Mouse (Mus musculus): ENCODE data around the gene Rybp. TPM values are rescaled to one million over a fixed set of nuclear protein-coding genes. Genes with fewer than 3 reads are reported as not detected.

The Rybp gene
- total RNA-seq, 2 experiments from 2014 or later, result 4.3 to 5.0 TPM

GRCm38 (mm10) chr6:100288730-100289035 lies 1.4 kb upstream of the Rybp start:
- intact Hi-C loops (cut with DNase I), result loop anchor here (5.0 to 10.0 kb wide), 4 partner anchors 124 to 486 kb away; no protein-coding TSS in a partner anchor
- DNase-seq, result no peak

GRCm38 (mm10) chr6:100288016-100288729 lies 888 bp upstream of the Rybp start:
- peak in 1 of 2 experiments; percentile 18 for DNase-seq
- intact Hi-C loops (cut with DNase I), result loop anchor here (5.0 to 10.0 kb wide), 4 partner anchors 123 to 486 kb away; no protein-coding TSS in a partner anchor

DNA sequence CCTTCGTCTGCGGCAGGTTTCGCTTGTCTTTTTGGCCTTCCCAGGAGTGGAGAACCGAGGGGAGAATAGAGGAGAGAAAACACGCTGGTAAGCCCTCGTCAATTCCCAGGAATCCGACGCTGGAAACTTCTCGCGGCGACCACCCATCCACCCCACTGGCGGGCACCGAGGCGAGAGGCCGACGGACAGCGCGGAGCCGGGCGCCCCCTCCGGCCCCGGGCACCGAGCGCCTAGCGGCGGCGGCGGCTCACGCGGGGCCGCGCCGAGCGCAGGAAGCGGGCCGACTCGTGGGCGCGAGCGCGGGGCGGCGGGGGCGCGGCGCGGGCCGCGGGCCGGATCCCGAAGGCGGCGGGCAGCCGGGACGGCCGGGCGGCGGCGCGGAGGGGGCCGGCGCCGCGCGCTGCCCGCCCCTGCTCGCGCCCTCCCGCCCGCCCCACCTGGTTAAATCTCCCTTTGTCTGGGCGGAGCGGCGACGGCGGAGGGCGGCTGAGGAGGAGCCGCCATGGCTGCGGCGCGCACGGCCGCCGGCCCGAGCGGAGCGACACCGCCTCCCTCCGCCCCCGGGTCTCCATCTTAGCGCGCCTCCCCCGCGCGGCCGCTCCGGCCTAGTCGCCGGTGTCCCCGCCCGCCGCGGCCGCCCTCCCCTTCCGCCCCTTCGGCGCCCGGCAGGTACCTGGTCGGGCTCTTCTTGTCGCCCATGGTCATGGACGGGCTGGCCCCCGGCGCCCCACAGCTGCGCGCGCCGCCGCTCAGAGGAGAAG lies 532 bp downstream of the Rybp start:
- intact Hi-C loops (cut with DNase I), result loop anchor here (2.0 to 10.0 kb wide), 5 partner anchors 40 to 484 kb away; no protein-coding TSS in a partner anchor
- peak; percentile 65 to 70 for DNase-seq

- intact Hi-C loops (cut with DNase I), result loop anchor here (2.0 to 10.0 kb wide), 5 partner anchors 41 to 484 kb away; no protein-coding TSS in a partner anchor
- DNase-seq, result no peak
Measured at GRCm38 (mm10) chr6:100285985-100286572, 1.2 kb downstream of the Rybp start.

GRCm38 (mm10) chr6:100278841-100279240 lies 8.4 kb downstream of the Rybp start:
- intact Hi-C loops (cut with DNase I), result no loop called here
- no peak for DNase-seq

DNA sequence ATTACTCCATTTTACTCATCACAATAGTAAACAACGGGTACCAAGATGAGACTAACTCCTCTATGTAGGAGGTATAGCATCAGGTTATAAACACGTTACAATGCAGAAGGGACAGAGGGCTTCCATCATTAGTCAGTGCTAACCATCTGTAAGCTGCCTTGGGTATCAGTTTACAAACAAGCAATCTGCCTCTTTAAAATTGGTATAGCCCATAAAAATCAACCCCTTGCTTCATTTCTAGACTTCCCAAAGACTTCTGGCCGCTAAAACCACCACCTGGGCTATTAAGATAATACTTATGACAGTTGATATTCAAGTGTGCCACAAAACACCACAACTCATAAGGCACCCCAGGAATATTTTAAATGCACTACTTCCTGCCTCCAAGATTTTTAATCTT lies 10.9 kb downstream of the Rybp start:
- intact Hi-C loops (cut with DNase I), result no loop called here
- DNase-seq, result no peak

- no peak for DNase-seq
- intact Hi-C loops (cut with DNase I), result no loop called here
Measured at GRCm38 (mm10) chr6:100275643-100276042, 11.6 kb downstream of the Rybp start.

DNA sequence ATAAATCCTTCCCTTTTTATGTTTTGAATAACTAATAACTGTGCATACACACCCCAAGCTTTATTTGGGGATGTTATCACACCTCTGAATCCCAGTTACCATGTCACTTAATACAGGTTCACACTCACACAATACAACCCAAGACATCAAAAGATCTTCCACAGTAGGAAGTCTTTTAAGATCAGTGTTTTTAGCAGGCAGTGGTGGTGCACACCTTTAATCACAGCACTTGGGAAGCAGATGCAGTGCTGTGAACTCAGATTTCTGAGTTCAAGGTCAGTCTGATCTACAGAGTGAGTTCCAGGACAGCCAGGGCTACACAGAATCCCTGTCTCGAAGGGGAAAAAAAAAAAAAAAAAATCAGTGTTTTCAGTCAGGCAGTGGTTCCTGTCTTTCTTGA lies 13.7 kb downstream of the Rybp start:
- intact Hi-C loops (cut with DNase I), result no loop called here

DNA sequence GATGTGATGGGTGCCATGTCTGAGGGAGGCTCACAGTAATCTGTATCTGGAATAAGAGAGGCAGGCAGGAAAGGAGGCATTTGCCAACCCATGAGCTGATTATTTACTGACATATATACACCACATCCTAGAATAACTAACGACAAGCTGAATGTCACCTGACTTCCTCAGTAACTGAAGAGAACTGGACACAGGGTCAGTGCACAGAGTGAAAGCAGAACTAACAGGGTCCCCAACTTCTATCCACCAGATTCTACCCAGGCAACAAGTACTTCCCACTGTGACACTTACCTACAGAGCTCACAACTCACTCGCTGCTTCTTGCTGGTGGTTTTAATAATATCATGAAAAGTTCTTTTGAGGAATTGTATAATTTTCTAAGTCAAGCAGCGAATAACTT lies 15.3 kb downstream of the Rybp start:
- no peak for DNase-seq
- intact Hi-C loops (cut with DNase I), result no loop called here

More for the DNA sequence above, 13.7 kb downstream of the Rybp start:
- DNase-seq, result no peak

DNA sequence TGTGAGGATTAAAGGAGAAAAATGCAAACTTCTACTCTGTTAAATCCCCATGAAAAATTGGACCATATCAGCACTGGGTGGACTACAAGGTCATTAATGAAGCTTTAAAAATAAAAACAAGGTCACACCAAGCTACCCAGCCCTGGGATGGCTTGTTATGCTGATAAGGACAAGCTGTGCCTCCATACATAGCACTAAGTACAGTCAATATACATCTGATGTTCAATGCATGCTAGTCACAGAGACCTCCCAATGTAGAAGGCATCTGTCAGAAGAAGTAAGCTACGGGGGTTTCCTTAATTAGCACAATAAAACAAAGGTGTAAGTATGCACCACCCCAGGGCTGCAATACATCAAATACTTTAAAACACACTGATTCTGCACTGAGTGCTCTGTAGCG lies 16.5 kb downstream of the Rybp start:
- no peak for DNase-seq
- intact Hi-C loops (cut with DNase I), result no loop called here

GRCm38 (mm10) chr6:100259607-100260006 lies 27.7 kb downstream of the Rybp start:
- no peak for DNase-seq
- intact Hi-C loops (cut with DNase I), result no loop called here

DNA sequence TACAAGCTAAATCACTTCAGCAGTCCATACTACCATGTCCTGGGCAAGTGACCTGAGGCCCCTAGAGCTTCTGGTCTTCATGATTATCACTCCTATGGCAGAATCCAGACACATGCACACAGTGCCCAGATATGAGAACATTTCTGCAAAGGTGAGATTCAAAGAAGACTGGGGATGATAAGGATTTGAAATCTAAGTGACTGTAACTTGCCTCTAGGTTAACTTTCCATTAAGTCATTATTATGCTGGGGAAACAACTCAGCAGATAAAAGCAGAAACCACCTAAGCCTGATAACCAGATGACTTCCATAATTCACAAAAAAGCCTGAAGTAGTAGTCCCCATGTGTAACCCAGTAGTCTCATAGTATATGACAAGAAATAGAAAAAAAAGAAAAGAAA lies 29.0 kb downstream of the Rybp start:
- intact Hi-C loops (cut with DNase I), result no loop called here
- DNase-seq, result no peak

DNA sequence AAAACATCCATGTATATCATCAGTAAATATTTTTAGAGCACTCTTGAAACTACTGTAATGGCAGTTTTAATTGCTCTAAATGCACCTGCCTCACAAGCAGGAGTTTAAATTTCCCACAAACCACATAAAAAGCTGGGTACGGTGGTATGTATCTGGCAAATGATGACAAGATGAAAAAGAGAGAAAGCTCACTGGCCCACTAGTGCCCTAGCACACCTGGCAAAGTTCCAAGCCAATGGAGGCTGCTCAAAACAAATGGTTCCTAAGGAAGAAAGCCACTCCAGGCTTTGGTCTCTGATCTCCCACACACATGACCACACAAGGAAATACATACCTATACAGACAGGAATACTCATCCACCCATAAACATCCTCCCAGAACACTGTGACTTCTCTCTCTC lies 31.9 kb downstream of the Rybp start:
- no peak for DNase-seq
- intact Hi-C loops (cut with DNase I), result no loop called here

GRCm38 (mm10) chr6:100254671-100255070 lies 32.6 kb downstream of the Rybp start:
- intact Hi-C loops (cut with DNase I), result no loop called here
- DNase-seq, result no peak

DNA sequence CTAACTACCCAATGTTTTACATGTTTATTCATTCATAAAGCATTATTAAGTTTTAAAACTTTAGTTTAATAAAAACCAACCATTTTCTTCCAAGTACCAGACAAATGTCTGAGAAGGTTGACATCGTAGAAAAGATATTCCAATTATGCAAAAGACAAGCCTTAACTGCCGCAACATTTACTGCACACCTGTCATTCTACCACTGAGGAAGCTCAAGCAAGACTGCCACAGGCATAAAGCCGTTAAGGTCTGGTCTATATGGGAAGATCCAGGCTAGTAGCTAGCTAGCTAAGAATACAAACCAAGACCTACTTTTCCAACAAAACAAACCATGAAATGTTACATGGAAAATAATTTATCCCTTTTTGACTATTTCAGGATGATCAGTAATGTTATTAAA lies 42.8 kb downstream of the Rybp start:
- intact Hi-C loops (cut with DNase I), result no loop called here
- DNase-seq, result no peak

- intact Hi-C loops (cut with DNase I), result no loop called here
- no peak for DNase-seq
Measured at GRCm38 (mm10) chr6:100235036-100235435, 52.2 kb downstream of the Rybp start.

DNA sequence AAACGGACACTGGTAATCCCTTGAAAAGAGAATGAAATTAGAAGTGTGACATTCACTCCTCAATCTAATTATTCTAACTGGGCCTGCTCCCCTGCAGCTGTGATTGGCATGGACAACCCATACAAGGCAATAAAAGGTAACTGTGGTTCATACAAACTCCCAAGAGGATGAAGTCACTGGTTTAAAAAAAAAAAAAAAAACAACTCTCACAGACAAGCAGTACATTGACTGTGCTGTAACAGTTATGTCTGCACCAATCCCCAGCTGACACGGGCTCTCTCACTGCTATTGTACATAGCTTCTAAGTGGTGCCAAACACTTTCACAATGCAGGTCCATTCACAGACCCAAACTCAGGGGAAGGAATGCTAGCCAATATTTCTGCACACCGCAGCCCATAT lies 53.8 kb downstream of the Rybp start:
- no peak for DNase-seq
- intact Hi-C loops (cut with DNase I), result no loop called here

DNA sequence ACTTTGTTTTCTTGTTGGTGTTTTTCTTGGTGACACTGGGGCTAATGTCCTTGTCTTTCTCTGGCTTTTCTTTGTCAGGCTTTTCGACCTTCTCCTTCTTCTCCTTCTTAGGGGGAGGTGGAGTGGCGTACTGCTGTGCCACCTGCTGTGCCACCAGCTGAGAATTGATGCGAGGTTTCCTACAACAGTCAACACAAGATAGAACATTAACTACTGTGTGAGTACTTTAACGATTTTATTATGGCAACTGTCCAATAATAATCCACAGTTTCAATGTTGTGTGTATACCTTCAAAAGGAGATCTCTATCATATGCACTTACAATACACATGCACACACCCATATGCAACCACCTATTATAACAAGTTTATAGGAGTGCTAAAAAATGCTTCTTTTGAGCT lies 54.2 kb downstream of the Rybp start:
- no peak for DNase-seq
- intact Hi-C loops (cut with DNase I), result no loop called here

GRCm38 (mm10) chr6:100226204-100226603 lies 61.1 kb downstream of the Rybp start:
- DNase-seq, result no peak
- intact Hi-C loops (cut with DNase I), result no loop called here

- intact Hi-C loops (cut with DNase I), result no loop called here
- DNase-seq, result no peak
Measured at GRCm38 (mm10) chr6:100223932-100224331, 63.4 kb downstream of the Rybp start.

- DNase-seq, result no peak
- intact Hi-C loops (cut with DNase I), result no loop called here
Measured at GRCm38 (mm10) chr6:100223435-100223834, 63.9 kb downstream of the Rybp start.

DNA sequence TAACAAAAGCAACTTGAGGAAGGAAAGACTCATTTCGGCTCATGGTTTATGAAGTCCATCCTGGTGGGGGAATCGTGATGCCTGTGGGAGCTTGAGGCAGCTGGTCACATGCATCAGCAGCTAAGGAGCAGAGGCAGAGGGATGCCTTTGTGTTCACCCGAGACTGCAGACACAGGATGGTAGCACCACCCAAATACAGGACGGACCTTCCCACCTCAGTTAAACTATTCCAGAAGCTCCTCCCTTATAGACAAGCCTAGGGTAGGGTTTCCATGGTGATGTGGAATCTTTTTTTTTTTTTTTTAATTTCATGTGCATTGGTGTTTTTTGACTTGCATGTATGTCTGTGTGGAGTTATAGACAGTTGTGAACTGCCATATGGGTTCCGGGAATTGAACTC lies 64.4 kb downstream of the Rybp start:
- intact Hi-C loops (cut with DNase I), result no loop called here
- no peak for DNase-seq
